21 mouse cellular contexts compared by ENCODE assay signal in the genomic region with DNA sequence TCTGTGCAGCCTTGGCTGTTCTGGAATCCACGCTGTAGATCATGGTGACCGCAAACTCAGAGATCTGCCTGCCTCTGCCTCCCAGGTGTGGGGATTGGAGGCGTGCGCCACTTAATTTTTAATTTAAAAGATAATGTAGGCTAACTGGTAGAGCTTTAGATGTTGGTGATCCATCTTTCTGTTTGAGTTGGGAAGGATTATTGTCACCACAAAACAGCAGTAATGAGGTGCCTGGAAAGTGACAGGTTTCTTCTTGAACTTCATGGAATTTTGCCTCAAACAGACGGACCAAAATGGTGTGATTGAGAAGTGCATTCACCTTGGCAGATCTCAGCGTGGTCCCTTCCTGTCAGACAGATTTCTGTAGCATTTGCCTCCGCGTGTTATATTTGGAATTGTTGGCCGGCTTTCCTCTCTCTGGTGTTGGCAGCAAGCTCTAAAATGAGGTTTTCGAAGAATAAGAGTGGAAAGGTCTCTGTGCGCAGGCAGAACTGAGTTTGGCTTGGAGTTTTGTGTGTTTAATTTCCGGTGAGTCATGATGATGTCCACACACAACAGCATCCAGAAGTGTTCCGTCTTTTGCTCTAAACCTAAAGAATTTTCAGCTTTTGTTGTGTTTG. TPM values are rescaled to one million over a fixed set of nuclear protein-coding genes. Genes with fewer than 3 reads are reported as not detected.
DNase-seq lines count a peak whose midpoint lies in the region; ATAC-seq lines count a peak whose summit lies in the region.
"Had no signal": no experiment of that assay in that cellular context is flagged by ENCODE, and none has a peak within 500 bp of the region (broad histone marks: within the 10 kb centered on the region; RNA-seq: fewer than 3 reads in every experiment).

No protein-coding gene starts in this region.

- H3K9ac ChIP-seq in heart, embryonic 16.5 days (ENCODE audit: low read length), result no peak overlapping the region
- H3K9ac ChIP-seq: forebrain, embryonic 13.5 days; heart, embryonic 13.5 days; hindbrain, embryonic 15.5 days; liver, embryonic 12.5 days; lung, embryonic 15.5 days had no signal

- 79% methylated on average over 13 of the region's 13 CpGs for WGBS in heart, embryonic 16.5 days

- no peak overlapping the region for H3K4me3 ChIP-seq in heart, embryonic 16.5 days (ENCODE audit: low read length)
- H3K4me3 ChIP-seq: forebrain, embryonic 13.5 days; gastrocnemius, adult 2 months; heart, embryonic 13.5 days; hindbrain, embryonic 15.5 days; liver, embryonic 12.5 days; lung, embryonic 15.5 days had no signal

- H3K36me3 ChIP-seq in heart, embryonic 16.5 days (ENCODE audit: control insufficient read depth, insufficient read depth), result peaks cover 15% of the 10 kb centered on the region

- no peaks in the 10 kb centered on the region for H3K9me3 ChIP-seq in heart, embryonic 16.5 days (replicated peaks; ENCODE audit: control insufficient read depth, low read length)
- H3K9me3 ChIP-seq: forebrain, embryonic 13.5 days; heart, embryonic 13.5 days; hindbrain, embryonic 15.5 days; liver, embryonic 12.5 days; lung, embryonic 15.5 days had no signal

- 0 out of 2 replicates have a peak overlapping the region, but pooled peaks have one; percentile 16 for H3K27ac ChIP-seq in heart, embryonic 16.5 days (ENCODE audit: low read length)
- H3K27ac ChIP-seq: forebrain, embryonic 13.5 days; gastrocnemius, adult 2 months; heart, embryonic 13.5 days; hindbrain, embryonic 15.5 days; liver, embryonic 12.5 days; lung, embryonic 15.5 days; stomach, postnatal 0 days had no signal

- H3K4me1 ChIP-seq in heart, embryonic 16.5 days (ENCODE audit: control insufficient read depth, insufficient read depth, low read length), result peaks cover 15% of the 10 kb centered on the region

- no peak; the same call in 1 of the 2 replicates for ATAC-seq in cerebellum, adult (ENCODE audit: insufficient number of reproducible peaks, low FRiP score, low TSS enrichment)
- no peak for ATAC-seq in heart, embryonic 16.5 days (replicated peaks; ENCODE audit: extremely low read depth, insufficient read depth, low FRiP score)
- ATAC-seq: forebrain, embryonic 13.5 days; liver, embryonic 12.5 days had no signal

- no peaks in the 10 kb centered on the region for H3K27me3 ChIP-seq in heart, embryonic 16.5 days (ENCODE audit: control insufficient read depth, insufficient read depth, low read length)
- H3K27me3 ChIP-seq: forebrain, embryonic 13.5 days; heart, embryonic 13.5 days; hindbrain, embryonic 15.5 days; liver, embryonic 12.5 days; lung, embryonic 15.5 days had no signal

- no peak overlapping the region for H3K4me2 ChIP-seq in heart, embryonic 16.5 days (ENCODE audit: low read depth, low read length)
- H3K4me2 ChIP-seq: forebrain, embryonic 13.5 days; heart, embryonic 13.5 days; hindbrain, embryonic 15.5 days; liver, embryonic 12.5 days; lung, embryonic 15.5 days had no signal

- DNase-seq in cerebellum, adult 11-12 months, result peak; percentile 56
- DNase-seq in heart, adult 11 months, result no peak
- DNase-seq in right cerebral cortex, adult 2 months (ENCODE audit: low spot score in 2 of 2), result peak; percentile 56 to 66
- DNase-seq in right cerebral cortex, postnatal 4 days, result no peak
- no peak for DNase-seq in Muller cell, postnatal 12 days (ENCODE audit: inconsistent ontology term)
- no peak for DNase-seq in layer of hippocampus, postnatal 14 days (ENCODE audit: low spot score in 2 of 2)
- DNase-seq: gastrocnemius, adult 2 months; kidney, adult 11 months; kidney, postnatal 10 days; thymus, postnatal 25 days had no signal

RNA-seq across cellular contexts. Expression of gene Phf12, which starts 6.6 kb away (rescaled TPM):
- 11.6 and 12.4 TPM in 2 replicates for polyA plus RNA-seq in heart, embryonic 16.5 days (2015; fragmentation: Nextera tagmentation; extraction: Ambion mirVana)
- total RNA-seq in layer of hippocampus, postnatal 14 days (2021), result 10 to 100 TPM; 43.9 to 52.6 TPM

RNA-seq across cellular contexts. Expression of gene Dhrs13, which starts 42.9 kb away (rescaled TPM):
- polyA plus RNA-seq in heart, embryonic 16.5 days (2015; fragmentation: Nextera tagmentation; extraction: Ambion mirVana), result 12.3 and 12.6 TPM in 2 replicates
- 10 to 100 TPM; 11.2 to 11.3 TPM for total RNA-seq in layer of hippocampus, postnatal 14 days (2021)

RNA-seq across cellular contexts. Expression of gene Flot2, which starts 48.5 kb away (rescaled TPM):
- polyA plus RNA-seq in heart, embryonic 16.5 days (2015; fragmentation: Nextera tagmentation; extraction: Ambion mirVana), result 109 and 112 TPM in 2 replicates
- 100 to 1,000 TPM; 109 to 122 TPM for total RNA-seq in layer of hippocampus, postnatal 14 days (2021)

RNA-seq across cellular contexts. Expression of gene Sez6, which starts 58.6 kb away (rescaled TPM):
- polyA plus RNA-seq in heart, embryonic 16.5 days (2015; fragmentation: Nextera tagmentation; extraction: Ambion mirVana), result 0.04 and 0.19 TPM in 2 replicates
- total RNA-seq in layer of hippocampus, postnatal 14 days (2021), result 100 to 1,000 TPM; 162 to 163 TPM
- total RNA-seq: megakaryocyte-erythroid progenitor cell, adult 5-6 weeks; monocyte, adult 5-6 weeks had no signal
- polyA plus RNA-seq: spleen, adult 2 months had no signal

Comparison
In these comparisons a context has a peak if more than half of its experiments do, and no peak if none do; other contexts are left out.
1. DNase-seq: peak in cerebellum, adult 11-12 months (single experiment) and right cerebral cortex, adult 2 months (2 of 2); none in heart, adult 11 months (single experiment), right cerebral cortex, postnatal 4 days (single experiment), Muller cell, postnatal 12 days (single experiment) and layer of hippocampus, postnatal 14 days (0 of 2).